Mouse (Mus musculus) kidney, postnatal 0 days (tissue): Measurements from ENCODE around the gene Iqsec1. TPM values are rescaled to one million over a fixed set of nuclear protein-coding genes. Genes with fewer than 3 reads are reported as not detected.

Source experiments
- ATAC-seq: fragments of 200-750 bp; cut with Nextera tagmentation; replicated peaks from 2 replicates; pipeline ENCODE4 v1.8.0; 2017; ENCODE audit warnings: low read depth, moderate number of reproducible peaks, moderate TSS enrichment, moderate library complexity; ENCODE audit not compliant: low FRiP score
- DNase-seq: peaks from one replicate; pipeline ENCODE4 v3.0.0-alpha.2; 2016; ENCODE audit warnings: low spot score
- H3K27ac ChIP-seq: fragments of 300-500 bp; sonication (generic); 2 replicates; pipeline ENCODE4 v1.5.1; 2014; ENCODE audit warnings: mild to moderate bottlenecking
- H3K27me3 ChIP-seq: fragments of 300-500 bp; sonication (generic); 2 replicates; pipeline ENCODE4 v1.6.1; 2014; ENCODE audit warnings: low read length, mixed read lengths; ENCODE audit not compliant: insufficient read depth
- H3K36me3 ChIP-seq: fragments of 300-500 bp; sonication (generic); 2 replicates; pipeline ENCODE4 v1.6.1; 2014; ENCODE audit warnings: low read length, mixed read lengths; ENCODE audit not compliant: insufficient read depth
- H3K4me1 ChIP-seq: fragments of 300-500 bp; sonication (generic); replicated peaks from 2 replicates; pipeline ENCODE4 v1.6.1; 2014; ENCODE audit warnings: antibody characterized with exemption, low read length, mixed read lengths; ENCODE audit not compliant: insufficient read depth
- H3K4me2 ChIP-seq: fragments of 300-500 bp; sonication (generic); 2 replicates; pipeline ENCODE4 v1.6.1; 2014; ENCODE audit warnings: mild to moderate bottlenecking, low read length, moderate library complexity, mixed read lengths
- H3K4me3 ChIP-seq: fragments of 300-500 bp; sonication (generic); replicated peaks from 2 replicates; pipeline ENCODE4 v1.5.1; 2014; ENCODE audit warnings: low read depth, low read length
- H3K9ac ChIP-seq: fragments of 300-500 bp; sonication (generic); 2 replicates; pipeline ENCODE4 v1.6.1; 2014; ENCODE audit warnings: low read depth, low read length
- H3K9me3 ChIP-seq: fragments of 300-500 bp; sonication (generic); replicated peaks from 2 replicates; pipeline ENCODE4 v1.6.1; 2016; ENCODE audit warnings: low read length, inconsistent platforms, mixed read lengths
- CTCF ChIP-seq: IDR thresholded peaks from 2 replicates; pipeline ENCODE4 v1.5.1; 2016; ENCODE audit warnings: antibody characterized with exemption, low read depth, mild to moderate bottlenecking, moderate library complexity
- WGBS: fragments of 180-500 bp; shearing (Covaris S2); extraction: QIAGEN DNeasy Blood & Tissue Kit; methylation state at CpG from one replicate; pipeline ENCODE4 v1.1.7; 2014; 5-methylcytosine and 5-hydroxymethylcytosine counted together
- polyA plus RNA-seq: library from polyadenylated mRNA; unstranded; fragments of >200 nt; fragmentation: Nextera tagmentation; extraction: Ambion mirVana; gene quantifications from 2 replicates; pipeline ENCODE4 v1.2.1, GENCODE M21; 2015

The Iqsec1 gene
- polyA plus RNA-seq, 1 experiment from 2014 or later = 12.3 TPM

- Histone ChIP-seq H3K27ac (0 out of 2 replicates have a peak overlapping the region, but pooled peaks have one; percentile 31), H3K27me3 (no peaks in the 10 kb centered on the region), H3K4me1 (peaks cover 5% of the 10 kb centered on the region; the same call in 1 of the 2 replicates), H3K4me3 (no peak overlapping the region), H3K4me2 (no peak overlapping the region), H3K36me3 (peaks cover 52% of the 10 kb centered on the region), H3K9me3 (no peaks in the 10 kb centered on the region), H3K9ac (no peak overlapping the region)
- ATAC-seq (no peak), DNase-seq (no peak)
- WGBS = 85% methylated on average over 10 of the region's 10 CpGs
- TF ChIP-seq CTCF = no peak
Observed at GRCm38 (mm10) chr6:90689500-90689899, 299.0 kb downstream of the Iqsec1 start.

GRCm38 (mm10) chr6:90688742-90689141 is 299.7 kb downstream of the Iqsec1 start:
- DNase-seq = no peak
- Histone ChIP-seq H3K9ac (no peak overlapping the region), H3K4me1 (peaks cover 8% of the 10 kb centered on the region; the same call in 1 of the 2 replicates), H3K4me3 (no peak overlapping the region), H3K4me2 (no peak overlapping the region), H3K27me3 (no peaks in the 10 kb centered on the region), H3K36me3 (peaks cover 44% of the 10 kb centered on the region), H3K9me3 (no peaks in the 10 kb centered on the region), H3K27ac (no peak overlapping the region)
- WGBS = 61% methylated on average over 3 of the region's 3 CpGs
- no peak for TF ChIP-seq CTCF
- no peak for ATAC-seq

- H3K9me3 ChIP-seq = no peaks in the 10 kb centered on the region
- H3K36me3 ChIP-seq = peaks cover 37% of the 10 kb centered on the region
- no peak overlapping the region for H3K4me3 ChIP-seq
- 97% methylated on average over 6 of the region's 6 CpGs for WGBS
- H3K27me3 ChIP-seq = no peaks in the 10 kb centered on the region
- H3K4me2 ChIP-seq = no peak overlapping the region
- TF ChIP-seq CTCF = no peak
- DNase-seq = no peak
- no peak overlapping the region for H3K27ac ChIP-seq
- no peak overlapping the region for H3K9ac ChIP-seq
- peaks cover 8% of the 10 kb centered on the region; the same call in 1 of the 2 replicates for H3K4me1 ChIP-seq
- no peak for ATAC-seq
Observed at GRCm38 (mm10) chr6:90688003-90688402, 300.5 kb downstream of the Iqsec1 start.

- Histone ChIP-seq H3K36me3 (peaks cover 32% of the 10 kb centered on the region), H3K4me2 (no peak overlapping the region), H3K4me1 (peaks cover 8% of the 10 kb centered on the region; the same call in 1 of the 2 replicates), H3K9me3 (no peaks in the 10 kb centered on the region), H3K27ac (no peak overlapping the region), H3K4me3 (no peak overlapping the region), H3K9ac (no peak overlapping the region), H3K27me3 (no peaks in the 10 kb centered on the region)
- DNase-seq = no peak
- WGBS = 80% methylated on average over 1 of the region's 1 CpGs
- no peak for ATAC-seq
- TF ChIP-seq CTCF = no peak
Observed at GRCm38 (mm10) chr6:90686812-90687211, 301.7 kb downstream of the Iqsec1 start.

- H3K27me3 ChIP-seq = no peaks in the 10 kb centered on the region
- H3K36me3 ChIP-seq = peaks cover 15% of the 10 kb centered on the region
- DNase-seq = no peak
- ATAC-seq = no peak
- TF ChIP-seq CTCF = no peak
- H3K4me2 ChIP-seq = no peak overlapping the region
- peaks cover 14% of the 10 kb centered on the region; the same call in 1 of the 2 replicates for H3K4me1 ChIP-seq
- WGBS = 84% methylated on average over 3 of the region's 3 CpGs
- H3K4me3 ChIP-seq = no peak overlapping the region
- no peak overlapping the region for H3K9ac ChIP-seq
- H3K27ac ChIP-seq = 0 out of 2 replicates have a peak overlapping the region, but pooled peaks have one; percentile 5
- H3K9me3 ChIP-seq = no peaks in the 10 kb centered on the region
Observed at GRCm38 (mm10) chr6:90683831-90684532, 304.5 kb downstream of the Iqsec1 start.

GRCm38 (mm10) chr6:90680401-90680800 is 308.1 kb downstream of the Iqsec1 start:
- H3K27me3 ChIP-seq = no peaks in the 10 kb centered on the region
- H3K27ac ChIP-seq = no peak overlapping the region
- H3K9me3 ChIP-seq = no peaks in the 10 kb centered on the region
- H3K9ac ChIP-seq = no peak overlapping the region
- H3K4me1 ChIP-seq = peaks cover 14% of the 10 kb centered on the region; the same call in 1 of the 2 replicates
- ATAC-seq (no peak), DNase-seq (no peak)
- no peak for TF ChIP-seq CTCF
- no peak overlapping the region for H3K4me2 ChIP-seq
- no peak overlapping the region for H3K4me3 ChIP-seq
- 43% methylated on average over 12 of the region's 12 CpGs for WGBS
- H3K36me3 ChIP-seq = peaks cover 41% of the 10 kb centered on the region
